Mouse (Mus musculus): Measurements from ENCODE around the gene Tenm2. TPM values are rescaled to one million over a fixed set of nuclear protein-coding genes. Genes with fewer than 3 reads are reported as not detected.

Gene Tenm2
- total RNA-seq, 2 experiments from 2014 or later, result 124 to 163 TPM

- no peak for DNase-seq (ENCODE audit: extremely low spot score in 1 of 2, low spot score in 1 of 2)
These were observed 1129.1 kb downstream of the Tenm2 start for GRCm38 (mm10) chr11:36106639-36107038.

- DNase-seq (ENCODE audit: extremely low spot score in 1 of 2, low spot score in 1 of 2), result no peak
These were observed 1132.2 kb downstream of the Tenm2 start for GRCm38 (mm10) chr11:36103556-36103955.

GRCm38 (mm10) chr11:36096219-36096618 is 1139.5 kb downstream of the Tenm2 start:
- DNase-seq (ENCODE audit: extremely low spot score in 1 of 2, low spot score in 1 of 2), result peak in 1 of 2 experiments; percentile 47

DNA sequence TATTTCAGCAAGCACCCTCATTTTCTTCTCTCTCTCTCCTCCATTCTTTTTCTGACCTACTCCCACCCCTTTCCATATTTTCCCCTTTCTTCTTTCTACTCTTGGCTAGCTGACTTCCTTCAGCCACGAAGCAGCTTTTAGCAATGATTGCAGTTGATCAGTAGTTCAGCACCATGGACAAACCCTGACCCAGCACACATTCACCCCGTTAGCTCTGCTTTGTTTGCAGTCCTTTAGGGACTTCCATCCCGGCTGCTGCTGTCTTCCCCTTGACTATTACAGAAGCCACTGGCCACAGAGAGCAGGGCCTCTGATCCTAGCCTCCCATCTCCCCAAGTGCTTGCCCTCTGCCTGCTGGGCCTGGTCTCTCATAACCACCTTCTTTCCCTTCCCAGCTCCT is 1145.6 kb downstream of the Tenm2 start:
- no peak for DNase-seq (ENCODE audit: extremely low spot score in 1 of 2, low spot score in 1 of 2)

- DNase-seq (ENCODE audit: extremely low spot score in 1 of 2, low spot score in 1 of 2), result no peak
These were observed 1154.2 kb downstream of the Tenm2 start for GRCm38 (mm10) chr11:36081399-36082053.

GRCm38 (mm10) chr11:36080766-36081165 is 1155.0 kb downstream of the Tenm2 start:
- no peak for DNase-seq (ENCODE audit: extremely low spot score in 1 of 2, low spot score in 1 of 2)

- DNase-seq (ENCODE audit: extremely low spot score in 1 of 2, low spot score in 1 of 2), result no peak
These were observed 1157.4 kb downstream of the Tenm2 start for GRCm38 (mm10) chr11:36078391-36078790.

GRCm38 (mm10) chr11:36074015-36074567 is 1161.7 kb downstream of the Tenm2 start:
- no peak for DNase-seq (ENCODE audit: extremely low spot score in 1 of 2, low spot score in 1 of 2)

DNA sequence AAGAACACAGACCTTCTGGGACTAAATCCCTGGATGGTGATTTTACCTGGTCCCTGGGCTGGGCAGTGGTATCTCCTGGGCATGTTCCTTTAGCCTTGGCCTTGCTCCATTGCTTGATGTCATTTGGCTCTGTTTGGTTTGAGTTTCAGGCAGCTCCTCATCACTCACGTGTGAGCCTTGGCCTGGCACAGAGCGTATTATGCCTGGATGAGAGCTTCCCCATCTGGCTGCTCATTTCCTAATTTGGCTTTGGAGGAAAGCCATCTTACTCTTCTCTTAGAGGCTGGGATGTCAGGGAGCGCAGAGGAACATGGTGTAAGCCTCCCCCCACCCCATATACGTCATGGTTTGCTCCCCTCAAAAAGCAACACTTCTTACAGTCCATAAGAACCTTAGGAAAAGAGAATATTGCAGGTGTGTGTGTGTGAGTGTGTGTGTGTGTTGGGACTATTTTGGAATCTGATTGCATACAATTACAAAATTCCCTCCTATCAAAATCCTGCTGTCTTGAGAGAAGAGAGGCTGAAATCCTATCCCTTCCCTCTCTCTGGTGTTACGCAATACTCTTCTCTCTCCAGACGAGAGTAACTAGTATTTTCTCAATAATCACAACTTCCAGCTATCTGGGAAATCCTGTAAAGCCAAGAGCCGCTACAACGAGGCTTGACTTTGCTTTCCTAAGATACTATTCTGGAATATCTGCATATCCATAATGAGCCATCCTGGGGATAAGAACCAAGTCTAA is 1162.5 kb downstream of the Tenm2 start:
- peak in 1 of 2 experiments; percentile 24 for DNase-seq (ENCODE audit: extremely low spot score in 1 of 2, low spot score in 1 of 2)

DNA sequence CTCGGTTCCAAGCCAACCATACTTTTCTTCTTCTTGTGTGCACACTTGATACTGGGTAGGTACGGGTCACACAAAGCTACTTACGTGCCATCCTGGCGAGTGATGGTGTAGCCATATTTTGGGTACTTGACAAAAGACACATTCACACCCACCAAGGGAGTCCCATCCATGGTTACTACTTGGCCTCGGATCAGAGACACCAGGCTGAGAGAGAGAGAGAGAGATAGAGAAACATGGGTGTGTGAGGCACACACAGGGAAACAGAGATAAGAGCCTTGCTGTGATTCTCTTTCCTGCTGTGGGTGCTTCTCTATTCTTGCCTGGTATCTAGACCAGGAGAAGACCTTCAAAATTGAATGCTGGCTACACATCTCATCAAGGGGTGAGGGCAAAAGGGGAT is 1163.1 kb downstream of the Tenm2 start:
- no peak for DNase-seq (ENCODE audit: extremely low spot score in 1 of 2, low spot score in 1 of 2)

DNA sequence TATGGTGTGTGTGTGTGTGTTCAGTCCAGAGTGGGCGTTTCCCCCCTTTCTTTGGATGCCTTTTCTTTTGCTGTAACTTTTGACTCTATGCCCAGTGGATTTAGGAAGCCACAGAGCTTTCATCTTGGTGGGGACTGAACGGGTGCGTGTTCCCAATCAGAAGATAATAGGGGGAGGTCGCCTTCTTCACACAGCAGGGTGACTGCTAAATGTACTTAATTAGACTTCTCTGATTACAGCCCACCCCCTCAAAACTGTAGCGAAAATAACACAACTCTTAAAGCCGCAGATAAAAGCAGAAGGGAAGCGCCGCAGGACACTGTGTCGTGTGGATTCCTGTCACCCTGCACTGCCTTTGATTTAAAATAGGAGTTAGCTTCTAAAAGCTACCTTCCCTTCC is 1163.7 kb downstream of the Tenm2 start:
- no peak for DNase-seq (ENCODE audit: extremely low spot score in 1 of 2, low spot score in 1 of 2)

GRCm38 (mm10) chr11:36059325-36059843 is 1176.4 kb downstream of the Tenm2 start:
- DNase-seq (ENCODE audit: extremely low spot score in 1 of 2, low spot score in 1 of 2), result no peak

- DNase-seq (ENCODE audit: extremely low spot score in 1 of 2, low spot score in 1 of 2), result no peak
These were observed 1179.2 kb downstream of the Tenm2 start for GRCm38 (mm10) chr11:36056525-36056924.

DNA sequence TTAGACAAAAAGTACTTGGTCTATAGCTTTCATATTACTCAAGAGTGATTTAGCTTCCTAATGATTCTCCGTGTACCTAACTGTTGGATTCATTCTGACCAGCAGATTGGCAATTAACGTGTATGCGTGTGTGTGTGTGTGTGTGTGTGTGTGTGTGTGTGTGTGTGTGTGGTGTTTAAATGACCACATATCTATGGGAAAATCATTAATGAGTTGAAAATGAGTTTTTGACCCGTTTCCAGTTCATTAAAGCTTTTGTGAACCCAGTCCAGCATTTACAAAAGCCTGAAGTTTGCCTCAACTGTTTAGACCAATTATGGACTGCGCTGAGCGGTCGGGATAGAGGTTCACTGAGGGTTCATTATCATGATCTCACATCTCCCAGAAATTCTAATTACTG is 1181.4 kb downstream of the Tenm2 start:
- DNase-seq (ENCODE audit: extremely low spot score in 1 of 2, low spot score in 1 of 2), result no peak

- DNase-seq (ENCODE audit: extremely low spot score in 1 of 2, low spot score in 1 of 2), result no peak
These were observed 1182.3 kb downstream of the Tenm2 start for GRCm38 (mm10) chr11:36053457-36053856.

DNA sequence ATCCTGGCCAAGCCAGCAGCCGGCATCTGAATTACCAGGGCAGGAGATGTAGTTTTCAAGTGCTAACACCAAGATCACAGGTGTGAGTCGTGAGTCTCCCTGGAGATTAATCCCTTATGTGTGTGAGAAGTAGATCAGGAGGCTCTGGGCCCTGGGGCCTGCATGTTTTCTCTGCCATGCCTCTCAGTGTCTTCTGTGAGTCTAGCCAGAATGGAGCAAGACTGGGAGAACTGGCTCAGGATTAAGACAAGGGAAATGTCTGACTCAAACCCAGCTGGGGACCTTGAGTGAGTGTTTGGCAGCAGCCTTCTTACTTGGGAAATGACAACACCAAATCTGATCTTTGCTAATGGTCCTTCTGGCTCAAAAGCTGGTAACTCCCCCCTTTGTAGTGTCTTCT is 1183.2 kb downstream of the Tenm2 start:
- no peak for DNase-seq (ENCODE audit: extremely low spot score in 1 of 2, low spot score in 1 of 2)

- DNase-seq (ENCODE audit: extremely low spot score in 1 of 2, low spot score in 1 of 2), result no peak
These were observed 1183.7 kb downstream of the Tenm2 start for GRCm38 (mm10) chr11:36052091-36052490.

GRCm38 (mm10) chr11:36049547-36049946 is 1186.2 kb downstream of the Tenm2 start:
- no peak for DNase-seq (ENCODE audit: extremely low spot score in 1 of 2, low spot score in 1 of 2)

- DNase-seq (ENCODE audit: extremely low spot score in 1 of 2, low spot score in 1 of 2), result peak; percentile 72 to 85
These were observed 1190.0 kb downstream of the Tenm2 start for GRCm38 (mm10) chr11:36045681-36046276.

DNA sequence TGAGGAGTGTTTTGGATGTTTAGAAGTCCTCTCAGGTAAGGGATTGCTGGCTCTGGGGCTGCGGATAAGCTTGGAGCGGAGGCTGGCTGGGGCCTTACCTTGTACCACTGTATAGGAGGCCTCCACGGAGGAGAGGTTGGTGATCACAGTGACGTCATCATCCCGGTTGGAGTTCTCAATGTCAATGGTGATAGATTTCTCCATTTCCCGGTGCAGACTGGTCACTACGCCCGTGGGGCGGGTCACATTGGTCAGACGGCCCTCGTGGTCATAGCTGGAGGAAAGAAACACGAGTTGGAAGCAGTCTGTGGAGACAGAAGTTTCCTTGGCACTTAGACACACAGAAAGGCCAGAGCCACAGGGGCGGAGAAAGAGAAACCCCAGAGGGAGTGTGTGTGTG is 1194.4 kb downstream of the Tenm2 start:
- DNase-seq (ENCODE audit: extremely low spot score in 1 of 2, low spot score in 1 of 2), result no peak
